Mouse (Mus musculus) ES-CJ7 (cell line): ENCODE results near the gene Scfd1.

Experiments used
- DNase-seq: peaks from one replicate; pipeline ENCODE4 v3.0.0; 2011; ENCODE audit warnings: low read depth, low spot score

Scfd1 gene

GRCm38 (mm10) chr12:51377003-51377887, at the start of gene Scfd1:
Gene Scfd1 (plus strand): TSS chr12:51377510.
- DNase-seq, result peak; percentile 90

- DNase-seq, result no peak
Measured at GRCm38 (mm10) chr12:51337014-51337413, 40.3 kb upstream of the Scfd1 start.

- DNase-seq, result peak; percentile 86
Measured at GRCm38 (mm10) chr12:51346121-51346520, 31.2 kb upstream of the Scfd1 start.

- DNase-seq, result peak; percentile 96
Measured at GRCm38 (mm10) chr12:51347988-51348697, 29.2 kb upstream of the Scfd1 start, which contains the start of gene G2e3. Gene G2e3 (plus strand): TSS chr12:51348061.

- DNase-seq, result no peak
Measured at GRCm38 (mm10) chr12:51348698-51348998, 28.7 kb upstream of the Scfd1 start.

- no peak for DNase-seq
Measured at GRCm38 (mm10) chr12:51355296-51355695, 22.0 kb upstream of the Scfd1 start.

- DNase-seq, result no peak
Measured at GRCm38 (mm10) chr12:51361294-51361693, 16.0 kb upstream of the Scfd1 start.

GRCm38 (mm10) chr12:51362898-51363297, 14.4 kb upstream of the Scfd1 start:
- DNase-seq, result no peak

- DNase-seq, result no peak
Measured at GRCm38 (mm10) chr12:51368504-51368903, 8.8 kb upstream of the Scfd1 start.

- no peak for DNase-seq
Measured at GRCm38 (mm10) chr12:51377888-51378190, 529 bp downstream of the Scfd1 start.

- DNase-seq, result no peak
Measured at GRCm38 (mm10) chr12:51399871-51400270, 22.6 kb downstream of the Scfd1 start.

- peak; percentile 42 for DNase-seq
Measured at GRCm38 (mm10) chr12:51402060-51402698, 24.9 kb downstream of the Scfd1 start.

- no peak for DNase-seq
Measured at GRCm38 (mm10) chr12:51403987-51404586, 26.8 kb downstream of the Scfd1 start.

GRCm38 (mm10) chr12:51411362-51411761, 34.1 kb downstream of the Scfd1 start:
- no peak for DNase-seq

- DNase-seq, result peak; percentile 6
Measured at GRCm38 (mm10) chr12:51437541-51437940, 60.2 kb downstream of the Scfd1 start.

- DNase-seq, result no peak
Measured at GRCm38 (mm10) chr12:51438311-51438710, 61.0 kb downstream of the Scfd1 start.

- no peak for DNase-seq
Measured at GRCm38 (mm10) chr12:51449303-51449702, 72.0 kb downstream of the Scfd1 start.

- no peak for DNase-seq
Measured at GRCm38 (mm10) chr12:51470881-51471280, 93.6 kb downstream of the Scfd1 start.

GRCm38 (mm10) chr12:51481246-51481645, 103.9 kb downstream of the Scfd1 start:
- DNase-seq, result no peak

GRCm38 (mm10) chr12:51492040-51492439, 114.7 kb downstream of the Scfd1 start:
- no peak for DNase-seq

- DNase-seq, result no peak
Measured at GRCm38 (mm10) chr12:51493476-51493875, 116.2 kb downstream of the Scfd1 start.

GRCm38 (mm10) chr12:51494641-51495040, 117.3 kb downstream of the Scfd1 start:
- no peak for DNase-seq
